Mouse (Mus musculus): ENCODE data around the gene Pno1.
"Not testable (repeated sequence)": the region's sequence is repeated elsewhere in the genome, so short reads cannot be mapped to it uniquely, and the experiment has no call there.

Pno1 gene

DNA sequence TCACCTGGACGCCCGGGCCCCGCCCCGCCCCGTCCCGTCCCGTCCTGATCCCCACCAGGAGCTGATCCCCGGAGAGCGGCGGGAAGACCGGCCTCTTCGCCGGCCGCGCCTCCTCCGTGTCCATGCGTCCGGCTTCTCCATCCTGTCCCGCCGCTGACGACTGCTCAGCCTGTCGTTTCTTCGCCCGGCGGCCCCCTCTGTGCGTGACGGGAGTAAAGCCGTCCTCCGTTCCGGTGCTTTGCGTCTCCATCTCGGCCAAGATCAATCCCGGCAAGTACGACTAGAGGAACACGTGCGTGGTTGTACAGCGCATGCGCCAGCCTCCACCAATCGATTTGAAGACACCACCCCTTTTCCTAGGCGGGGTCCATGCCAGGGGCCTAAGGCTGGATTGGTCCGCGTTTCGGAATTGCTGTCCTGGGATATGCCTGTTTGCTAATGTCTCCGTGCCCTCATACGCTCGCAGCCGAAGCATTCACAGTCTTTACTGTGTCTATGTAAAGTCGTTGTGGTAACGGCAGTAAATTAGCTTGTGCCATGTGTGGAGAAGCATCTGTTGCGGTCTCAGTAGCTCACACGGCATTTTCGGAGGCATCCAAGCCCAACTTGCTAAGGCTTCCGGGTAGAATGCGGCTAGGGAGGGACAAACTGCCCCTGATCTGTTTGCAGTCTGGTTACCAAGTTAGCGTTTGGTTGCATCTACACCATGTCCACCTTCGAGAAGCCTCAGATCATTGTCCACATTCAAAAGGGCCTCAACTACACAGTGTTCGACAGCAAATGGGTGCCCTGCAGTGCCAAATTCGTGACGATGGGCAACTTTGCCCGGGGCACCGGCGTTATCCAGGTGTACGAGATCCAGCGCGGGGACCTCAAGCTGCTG is at the start of gene Pno1:
TSS of gene Pno1 (minus strand) at position 311 of the 883 bp plus-strand sequence.
- peak; percentile 94 for DNase-seq

DNA sequence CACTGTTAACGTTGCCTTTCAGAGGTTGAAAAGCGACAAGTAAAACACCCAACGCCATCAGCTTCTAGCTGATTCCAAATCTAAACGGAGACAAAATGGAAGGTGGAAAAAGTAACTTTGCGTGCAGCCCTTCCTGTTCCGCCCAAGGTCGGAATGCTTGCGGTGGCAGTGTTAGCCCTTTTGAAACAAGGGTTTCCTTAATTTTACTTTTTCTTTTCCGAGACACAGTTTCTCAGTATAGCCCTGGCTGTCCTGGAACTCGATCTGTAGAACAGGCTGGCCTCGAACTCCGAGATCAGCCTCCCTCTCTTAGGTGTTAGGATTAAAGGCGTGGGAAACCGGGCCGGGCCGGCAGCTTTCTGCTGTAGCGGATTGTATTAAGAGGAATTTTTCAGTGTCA is 46.5 kb upstream of the Pno1 start:
- no peak for DNase-seq

DNA sequence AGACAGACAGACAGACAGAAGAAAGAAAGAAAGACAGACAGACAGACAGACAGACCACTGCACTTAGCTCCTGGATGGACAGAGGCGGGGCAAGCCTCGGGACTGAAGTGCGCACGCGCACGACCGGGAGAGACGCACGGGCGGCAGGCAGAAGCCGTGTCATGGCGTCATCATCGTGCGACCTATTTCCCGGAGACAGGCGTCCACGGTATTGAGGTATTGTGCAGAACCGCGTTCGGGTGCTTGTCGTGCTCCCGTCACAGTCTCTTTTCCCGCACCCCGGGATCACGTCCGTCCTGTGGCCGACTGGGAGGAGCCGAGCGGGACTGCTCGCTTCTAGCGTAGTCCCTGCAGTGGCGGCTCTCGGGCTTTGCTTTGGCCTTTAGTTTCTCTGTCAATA is 46.1 kb upstream of the Pno1 start, which contains the start of gene C1d:
TSS of gene C1d (plus strand) at position 137 of the 400 bp plus-strand sequence.
- peak; percentile 93 for DNase-seq

DNA sequence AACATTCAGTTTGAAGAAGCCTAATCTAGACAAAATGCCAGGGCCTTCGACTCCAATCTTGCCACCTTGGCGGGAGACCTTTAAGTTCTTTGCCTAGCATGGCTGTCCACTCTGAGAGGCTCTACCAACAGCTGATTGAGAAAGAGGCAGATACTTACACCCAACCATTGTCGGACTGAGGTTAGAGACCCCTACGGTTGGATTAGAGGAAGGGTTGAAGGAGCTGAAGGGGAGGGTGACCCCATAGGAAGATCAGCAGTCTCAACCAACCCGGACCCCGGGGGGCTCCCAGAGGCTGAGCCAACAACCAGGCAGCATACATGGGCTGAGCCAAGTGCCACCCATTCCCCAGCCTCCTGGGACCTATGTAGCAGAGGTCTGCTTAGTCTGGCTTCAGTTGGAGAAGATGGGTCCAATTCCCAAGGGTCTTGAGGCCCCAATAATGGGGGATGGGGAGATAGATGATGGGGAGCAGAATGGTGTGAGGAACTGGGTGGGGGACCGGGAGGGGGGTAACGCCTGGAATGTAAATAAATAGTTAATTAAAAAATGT is 45.5 kb upstream of the Pno1 start:
- peak; percentile 13 for DNase-seq

DNA sequence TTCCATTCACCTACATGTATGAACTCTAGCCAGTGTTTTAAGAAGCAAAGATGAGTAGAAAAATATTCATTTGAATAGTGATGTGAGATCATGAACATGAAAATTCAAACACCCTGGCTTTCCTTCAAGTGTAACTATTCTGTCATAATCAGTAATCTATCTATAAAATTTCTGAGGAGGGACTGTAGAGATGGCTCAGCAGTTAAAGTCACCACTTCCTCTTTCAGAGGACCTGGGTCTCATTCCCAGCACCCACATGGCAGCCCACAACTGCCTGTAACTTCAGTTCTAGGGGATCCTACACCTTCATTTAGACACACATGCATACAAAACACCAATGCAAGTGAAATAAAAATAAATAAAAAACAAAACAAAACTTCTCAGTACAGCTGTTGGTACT is 37.3 kb upstream of the Pno1 start:
- DNase-seq, result no peak

DNA sequence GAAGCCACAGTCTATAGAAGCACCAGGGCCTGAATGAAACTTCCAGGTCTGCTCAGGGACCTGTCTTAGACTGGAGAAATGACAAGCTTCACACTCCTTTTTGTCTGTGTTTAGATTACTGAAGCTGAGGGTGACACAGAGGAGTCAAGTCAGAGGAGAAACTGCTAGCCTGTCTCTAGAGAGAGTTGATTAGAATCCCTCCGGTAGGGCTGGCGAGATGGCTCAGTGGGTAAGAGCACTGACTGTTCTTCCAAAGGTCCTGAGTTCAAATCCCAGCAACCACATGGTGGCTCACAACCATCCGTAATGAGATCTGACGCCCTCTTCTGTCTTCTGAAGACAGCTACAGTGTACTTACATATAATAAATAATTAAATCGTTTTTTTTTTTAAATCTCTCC is 27.2 kb upstream of the Pno1 start:
- DNase-seq, result not testable (repeated sequence)

DNA sequence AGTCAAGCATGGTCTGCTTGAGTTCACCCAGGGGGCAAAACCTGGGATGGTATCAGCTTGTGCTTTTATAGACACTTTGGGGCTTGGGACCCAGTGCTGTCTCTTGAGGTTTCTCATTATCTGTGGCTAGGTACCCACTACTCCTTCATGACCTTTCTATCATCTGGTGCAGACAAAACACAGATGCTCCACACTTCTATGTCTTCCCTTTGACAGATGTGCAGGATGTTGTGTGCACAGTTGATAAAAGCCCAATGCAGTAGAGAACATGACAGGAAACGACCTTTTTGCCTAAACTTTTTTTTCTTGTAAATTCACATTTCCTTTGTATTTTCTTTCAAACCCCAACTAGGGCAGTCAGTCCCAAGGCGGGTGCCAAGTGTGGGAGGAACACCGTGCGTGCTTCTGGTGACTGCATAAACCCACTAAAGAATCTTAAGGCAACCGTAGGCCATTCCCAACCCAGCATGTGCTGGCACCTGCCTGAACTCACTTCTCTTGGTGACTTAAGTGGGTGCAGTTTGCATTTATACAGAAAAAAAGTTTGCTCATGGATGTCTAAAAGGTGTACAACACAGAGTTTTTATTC is 25.2 kb upstream of the Pno1 start:
- peak; percentile 43 for DNase-seq

DNA sequence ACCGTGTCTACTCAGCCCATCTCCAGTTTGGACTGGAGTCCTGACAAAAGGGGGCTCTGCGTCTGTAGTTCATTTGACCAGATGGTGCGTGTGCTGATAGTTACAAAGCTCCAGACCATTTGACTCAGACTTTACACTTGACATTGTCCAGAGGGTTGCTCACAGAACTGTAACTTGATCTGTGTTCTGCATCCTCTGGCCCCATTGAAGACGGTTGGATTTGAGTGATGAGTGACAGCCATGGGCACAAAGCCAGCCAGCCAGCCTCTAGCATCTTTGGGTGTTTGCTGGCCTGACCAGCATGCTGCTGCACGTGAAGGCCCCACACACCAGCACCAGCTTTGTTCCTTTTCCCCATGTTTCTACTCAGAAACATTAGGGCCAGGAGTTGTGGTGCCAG is 21.4 kb upstream of the Pno1 start:
- no peak for DNase-seq

DNA sequence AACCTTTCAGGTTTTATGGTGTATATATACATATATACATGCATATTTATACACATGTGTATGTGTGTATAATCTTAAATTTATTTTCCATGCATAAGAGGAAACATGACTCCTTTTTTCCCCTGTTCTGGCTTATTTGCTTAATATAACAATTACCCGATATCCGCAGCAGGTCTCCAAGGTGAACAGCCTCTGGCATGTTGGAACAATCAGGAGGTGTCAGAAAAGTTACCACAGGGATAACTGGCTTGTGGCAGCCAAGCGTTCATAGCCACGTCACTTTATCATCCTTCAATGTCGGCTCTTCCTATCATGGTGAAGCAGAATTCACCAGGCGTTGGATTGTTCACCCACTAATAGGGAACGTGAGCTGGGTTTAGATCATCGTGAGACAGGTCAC is 9.8 kb upstream of the Pno1 start:
- no peak for DNase-seq

DNA sequence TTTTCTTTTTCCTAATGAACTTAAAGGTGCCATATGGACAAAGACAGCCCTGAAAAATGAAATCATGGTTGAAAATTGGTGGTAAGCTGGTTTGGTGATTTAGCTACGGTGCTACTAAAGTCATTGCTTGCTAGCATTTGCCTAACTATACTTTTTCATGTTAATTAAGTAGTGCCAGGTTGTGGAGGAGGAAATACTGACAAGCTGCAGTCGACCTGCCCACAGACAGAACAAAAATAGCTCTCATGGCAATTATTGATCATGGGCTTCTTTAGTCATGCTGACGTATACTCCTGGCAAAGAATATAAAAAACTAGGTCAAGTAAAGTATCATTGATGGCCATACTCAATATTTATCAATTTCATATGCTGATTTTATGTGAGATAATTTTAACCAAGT is 4.1 kb upstream of the Pno1 start:
- no peak for DNase-seq

DNA sequence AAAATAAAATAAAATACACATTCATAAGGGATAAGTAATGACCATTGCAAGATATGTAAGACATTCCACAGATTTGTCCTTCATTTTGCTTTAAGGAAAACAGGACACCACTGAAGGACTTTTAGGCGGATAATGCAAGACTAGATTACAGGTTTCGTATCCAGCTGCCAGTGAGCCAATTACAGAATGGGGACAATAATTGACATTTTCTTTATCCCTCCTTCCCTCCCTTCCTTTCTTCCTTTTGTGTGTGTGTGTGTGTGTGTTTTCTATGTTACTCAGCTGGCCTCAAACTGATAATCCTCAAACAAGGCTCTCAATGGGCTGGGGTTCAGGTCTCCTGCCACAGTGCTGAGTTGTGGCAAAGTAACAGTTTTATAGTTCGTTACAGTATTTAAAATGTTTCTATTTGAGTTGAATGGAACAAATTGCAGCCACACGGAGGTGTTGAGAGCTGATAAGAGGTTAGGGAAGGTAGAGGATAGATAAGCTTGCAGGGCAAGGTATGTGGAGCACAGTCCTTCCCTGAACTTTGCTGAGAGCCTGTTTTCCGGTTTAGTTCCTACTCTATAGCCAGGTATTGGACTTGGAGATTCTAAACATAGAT is 1.6 kb upstream of the Pno1 start:
- no peak for DNase-seq

DNA sequence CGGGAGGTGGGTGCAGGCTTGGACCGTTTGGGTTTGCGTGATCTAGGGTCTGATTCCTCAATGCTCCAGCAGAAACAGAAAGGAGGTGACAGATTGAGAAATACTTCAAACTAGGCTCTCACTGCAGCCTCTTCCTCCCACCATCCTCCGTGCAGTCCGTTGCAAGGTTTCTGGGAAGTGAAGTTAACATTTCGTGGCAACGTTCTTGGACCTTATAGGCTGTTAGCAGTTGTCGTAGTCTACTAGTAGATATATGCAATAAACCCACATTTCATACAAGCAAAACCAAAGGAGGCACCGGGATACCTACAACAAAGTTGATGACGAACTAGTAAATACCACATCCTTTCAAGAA is 750 bp upstream of the Pno1 start:
- DNase-seq, result no peak

DNA sequence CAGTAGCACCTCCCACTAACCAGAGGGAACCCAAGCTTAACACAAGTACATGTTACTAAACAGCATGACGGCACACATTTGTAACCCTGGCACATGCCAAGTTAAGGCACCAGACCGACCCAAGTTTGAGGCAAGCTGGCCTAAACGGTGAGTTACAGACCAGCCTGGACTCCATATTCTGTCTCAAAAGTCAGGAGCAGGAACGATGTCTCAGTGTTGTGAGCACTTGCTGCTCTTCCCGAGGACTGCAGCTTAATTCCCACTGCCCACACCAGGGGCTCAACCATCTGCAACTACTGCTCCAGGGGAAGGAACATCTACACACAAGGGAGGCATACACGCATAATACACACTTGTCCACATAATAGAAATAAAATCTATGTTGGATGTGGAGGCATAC is 8.9 kb downstream of the Pno1 start:
- no peak for DNase-seq

DNA sequence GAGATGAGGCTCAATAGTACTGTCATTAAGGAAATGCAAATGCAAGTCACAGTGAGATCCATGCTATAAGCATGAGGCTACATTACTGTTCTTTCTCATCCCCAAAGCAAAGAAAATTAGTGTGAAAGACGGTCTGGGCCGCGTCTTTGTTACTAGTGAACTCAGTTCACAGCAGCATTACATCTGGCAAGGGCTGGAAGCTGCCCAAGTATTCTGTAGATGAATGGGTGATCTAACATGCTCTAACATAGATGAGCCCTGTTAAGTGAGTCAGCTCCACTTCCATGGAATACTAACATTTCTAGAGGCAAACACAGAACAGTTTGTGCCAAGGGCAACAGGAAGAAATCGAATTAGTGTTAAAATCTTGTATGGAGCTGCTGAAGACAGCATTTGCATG is 10.4 kb downstream of the Pno1 start:
- no peak for DNase-seq

DNA sequence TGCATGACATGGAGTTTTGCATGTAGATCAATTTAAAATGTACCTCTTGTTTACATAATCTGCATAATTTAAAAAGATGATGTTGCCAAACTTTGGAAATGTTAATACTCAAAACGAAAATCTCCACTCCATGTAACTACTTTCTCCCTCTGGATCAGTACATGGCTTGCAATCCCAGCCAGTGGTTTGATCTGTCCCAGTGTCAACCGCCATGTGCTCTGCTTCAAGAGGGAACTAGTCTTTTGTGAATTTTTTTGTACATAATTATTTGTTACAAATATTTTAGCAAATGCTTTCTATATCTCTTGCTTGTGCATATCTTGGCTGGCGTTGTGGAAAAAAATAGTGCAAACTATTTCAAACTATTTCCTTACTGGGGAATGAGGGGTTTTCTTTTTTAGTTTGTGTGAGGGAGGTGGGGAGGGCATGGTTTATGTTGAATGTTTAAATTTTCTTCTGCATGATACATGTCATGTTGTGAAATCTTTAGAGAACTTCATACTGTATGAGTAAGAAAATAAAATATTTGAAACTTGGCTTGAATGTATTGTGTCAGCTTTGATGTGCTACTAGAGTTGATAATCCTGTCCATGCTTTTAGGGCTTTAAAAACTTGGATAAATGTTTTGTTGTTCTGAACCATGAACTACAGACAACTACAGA is 11.4 kb downstream of the Pno1 start:
- no peak for DNase-seq

DNA sequence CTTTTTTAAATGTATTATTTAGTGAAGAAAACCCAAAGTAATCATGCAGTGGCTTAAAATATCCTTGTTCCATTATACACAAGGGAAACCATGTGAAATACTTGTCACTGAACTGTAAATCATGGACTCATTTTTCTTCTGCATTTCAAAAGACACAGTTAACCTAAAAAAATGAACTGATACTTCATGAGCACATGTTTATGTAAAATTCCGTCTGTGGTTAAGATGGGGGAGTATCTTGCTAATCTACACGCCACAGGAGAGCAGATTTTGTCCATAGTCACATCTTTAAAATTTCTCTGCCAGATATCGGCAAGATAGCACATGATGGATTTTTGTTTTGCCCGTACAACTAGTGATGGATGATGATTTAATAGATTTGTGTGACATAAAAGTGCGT is 12.2 kb downstream of the Pno1 start:
- no peak for DNase-seq

DNA sequence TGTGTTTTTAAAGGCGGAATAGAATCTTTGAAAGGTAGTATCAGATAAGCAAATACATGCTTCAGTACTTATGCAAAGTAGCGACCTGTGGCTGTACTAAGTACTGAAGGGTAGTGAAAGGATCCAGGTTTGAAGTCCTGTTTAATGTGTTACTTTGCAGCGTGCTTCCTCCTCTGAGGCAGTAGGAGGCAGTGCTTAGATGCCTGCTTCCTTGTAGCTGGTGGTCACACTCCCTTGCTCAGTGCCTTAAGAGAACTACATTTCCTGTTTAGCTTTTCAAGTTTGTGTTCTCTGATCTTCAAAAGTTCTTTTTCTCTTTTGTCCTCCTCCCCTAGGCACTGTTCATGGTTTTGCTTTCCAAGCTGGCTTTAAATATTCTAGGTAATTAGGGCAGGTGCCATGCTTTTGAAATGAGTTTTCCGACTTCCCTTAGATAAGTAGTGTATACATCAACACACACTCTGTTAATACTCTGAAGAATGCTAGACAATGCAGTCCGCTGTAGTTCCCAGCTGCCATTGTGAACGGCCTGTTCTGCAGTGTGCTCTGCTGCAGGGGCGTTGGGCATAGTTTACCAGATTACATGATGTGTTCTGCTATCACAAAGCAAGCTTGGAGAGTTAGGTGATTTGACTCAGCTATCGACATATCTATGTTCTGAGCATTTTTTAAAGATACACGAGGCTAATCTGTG is 19.1 kb downstream of the Pno1 start:
- peak; percentile 34 for DNase-seq

DNA sequence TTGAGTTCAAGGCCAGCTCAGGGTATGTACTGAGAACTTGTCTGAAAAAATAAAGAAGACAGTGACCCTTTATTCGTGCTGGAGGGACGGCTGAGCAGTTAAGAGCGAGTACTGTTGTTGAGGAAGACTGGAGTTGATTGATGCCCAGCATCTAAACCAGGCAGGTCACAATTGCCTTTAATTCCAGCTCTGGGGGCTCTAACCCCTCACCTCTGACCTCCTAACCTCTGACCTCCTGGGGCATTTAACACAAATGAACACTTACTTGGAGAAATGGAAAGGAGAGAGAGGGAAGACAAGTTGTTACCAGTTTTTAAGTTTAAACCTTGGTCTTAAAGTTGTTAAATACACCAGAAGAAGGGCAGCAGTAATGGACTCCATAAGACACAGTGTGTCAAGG is 22.6 kb downstream of the Pno1 start:
- DNase-seq, result no peak

DNA sequence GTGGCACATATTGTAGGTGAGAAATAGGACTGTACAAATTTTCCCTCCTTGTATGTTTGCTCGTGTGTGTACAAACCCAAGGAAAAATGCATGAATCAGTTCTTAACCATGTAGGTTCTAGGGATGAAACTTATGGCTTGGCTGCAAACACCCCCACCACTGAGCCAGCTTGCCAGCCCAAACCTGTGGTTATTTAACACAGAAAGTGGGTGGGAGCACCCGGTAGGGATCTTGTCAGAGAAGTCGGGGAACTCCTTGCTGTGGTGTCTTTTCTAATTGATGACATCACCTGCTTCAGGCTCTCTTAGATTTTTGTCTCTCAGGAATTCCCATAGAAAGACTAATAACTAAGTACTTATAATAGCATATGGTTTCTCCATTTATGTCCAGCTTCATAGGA is 23.7 kb downstream of the Pno1 start:
- no peak for DNase-seq

DNA sequence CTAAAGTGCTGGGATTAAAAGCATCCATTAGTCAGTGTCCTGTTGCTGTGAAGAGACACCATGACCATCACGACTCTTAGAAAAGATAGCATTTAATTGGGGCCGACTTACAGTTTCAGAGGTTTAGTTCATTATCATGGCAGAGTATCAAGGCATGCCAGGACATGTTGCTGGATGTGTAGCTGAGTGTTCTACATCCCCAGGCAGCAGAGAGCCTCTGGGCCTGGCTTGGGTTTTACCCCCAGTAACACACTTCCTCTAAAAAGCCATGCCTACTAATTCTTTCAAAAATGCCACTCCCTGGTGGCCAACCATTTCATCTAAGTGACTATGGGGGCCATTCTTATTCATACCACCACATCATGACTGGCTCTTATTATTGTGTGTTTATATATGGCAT is 28.2 kb downstream of the Pno1 start:
- no peak for DNase-seq

DNA sequence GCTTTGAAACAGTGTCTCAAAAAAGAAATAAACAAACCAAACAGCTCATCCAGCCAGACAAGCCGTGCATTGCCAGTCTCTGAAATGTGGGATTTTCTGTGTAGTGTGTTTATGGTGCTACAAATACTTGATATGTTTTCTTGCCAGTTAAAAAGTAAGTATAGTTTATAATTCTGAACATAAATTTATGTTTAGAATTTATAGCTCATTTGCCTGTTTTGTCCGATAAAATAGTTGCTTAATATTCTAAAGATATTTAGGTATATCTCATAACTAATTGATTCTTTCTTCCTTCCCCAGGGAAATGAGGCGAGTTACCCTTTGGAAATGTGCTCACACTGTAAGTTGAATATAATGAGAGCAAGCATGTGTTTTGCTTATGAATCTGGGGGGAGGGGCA is 29.6 kb downstream of the Pno1 start, which contains the start of gene Wdr92:
TSS of gene Wdr92 (plus strand) at position 301 of the 400 bp plus-strand sequence.
- DNase-seq, result no peak

DNA sequence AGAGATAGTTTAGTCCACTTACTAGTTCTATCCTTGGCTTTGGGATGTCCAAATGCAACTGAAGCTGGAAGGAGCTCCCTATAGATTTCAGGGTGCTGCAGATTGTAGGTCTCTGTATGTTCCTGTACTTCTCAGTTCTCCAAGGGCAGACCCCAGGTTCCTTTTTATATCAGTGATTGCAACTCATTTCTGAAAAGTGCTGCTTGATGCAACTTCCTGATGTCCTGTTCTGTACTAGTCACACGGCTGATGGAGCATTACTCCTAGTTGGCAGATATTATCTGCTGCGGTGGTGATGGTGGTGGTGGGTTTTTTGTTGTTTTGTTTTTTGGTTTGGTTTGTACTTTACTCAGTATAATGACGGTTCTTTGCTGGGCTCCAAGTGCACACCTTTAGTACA is 30.6 kb downstream of the Pno1 start:
- no peak for DNase-seq

DNA sequence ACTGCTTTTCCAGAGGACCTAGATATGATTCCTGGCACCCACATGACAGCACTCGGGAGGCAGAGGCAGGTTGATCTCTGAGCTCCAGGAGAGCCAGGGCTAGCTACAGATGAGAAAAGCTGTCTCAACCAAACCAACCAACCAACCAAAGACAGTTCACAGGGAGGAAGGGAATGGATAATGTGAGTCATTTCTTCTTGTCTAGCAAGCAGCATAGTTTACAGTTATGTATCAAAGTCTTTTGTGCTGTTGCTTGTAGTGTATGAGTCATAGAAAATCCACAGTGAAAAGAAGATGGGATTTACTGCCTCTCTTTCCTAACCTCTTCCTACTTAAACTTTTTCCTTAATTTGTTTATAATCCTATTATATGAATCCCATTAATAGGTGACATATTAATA is 34.7 kb downstream of the Pno1 start:
- no peak for DNase-seq

Measured in thymus, postnatal 25 days (tissue).